Mouse (Mus musculus) E14TG2a.4 (cell line): ENCODE data around the gene Zbed5.
A peak's percentile ranks its signal among the peaks of the same experiment; 100 is the strongest.

ENCODE experiments used
- H3K27me3 ChIP-seq: 2 replicates; pipeline ENCODE4 v1.6.1; 2014; ENCODE audit warnings: low read length, control low read depth; ENCODE audit not compliant: insufficient read depth
- H3K36me3 ChIP-seq: 2 replicates; pipeline ENCODE4 v1.6.1; 2014; ENCODE audit warnings: low read length, control low read depth; ENCODE audit not compliant: insufficient read depth
- H3K4me1 ChIP-seq: replicated peaks from 2 replicates; pipeline ENCODE4 v1.6.1; 2014; ENCODE audit warnings: low read depth, low read length, control low read depth
- H3K4me3 ChIP-seq: replicated peaks from 2 replicates; pipeline ENCODE4 v1.5.1; 2014; ENCODE audit warnings: mild to moderate bottlenecking, low read length
- H3K9me3 ChIP-seq: 2 replicates; pipeline ENCODE4 v1.6.1; 2014; ENCODE audit warnings: low read length, control low read depth
- CTCF ChIP-seq: conservative IDR thresholded peaks from 2 replicates; pipeline ENCODE4 v1.5.1; 2014; ENCODE audit warnings: low read length
- NANOG ChIP-seq: IDR thresholded peaks from 2 replicates; pipeline ENCODE4 v1.6.1; 2014; ENCODE audit warnings: borderline replicate concordance, low read length, mixed read lengths
- POU5F1 ChIP-seq: IDR thresholded peaks from 2 replicates; pipeline ENCODE4 v1.6.1; 2014; ENCODE audit warnings: low read length, borderline replicate concordance

Zbed5 gene

DNA sequence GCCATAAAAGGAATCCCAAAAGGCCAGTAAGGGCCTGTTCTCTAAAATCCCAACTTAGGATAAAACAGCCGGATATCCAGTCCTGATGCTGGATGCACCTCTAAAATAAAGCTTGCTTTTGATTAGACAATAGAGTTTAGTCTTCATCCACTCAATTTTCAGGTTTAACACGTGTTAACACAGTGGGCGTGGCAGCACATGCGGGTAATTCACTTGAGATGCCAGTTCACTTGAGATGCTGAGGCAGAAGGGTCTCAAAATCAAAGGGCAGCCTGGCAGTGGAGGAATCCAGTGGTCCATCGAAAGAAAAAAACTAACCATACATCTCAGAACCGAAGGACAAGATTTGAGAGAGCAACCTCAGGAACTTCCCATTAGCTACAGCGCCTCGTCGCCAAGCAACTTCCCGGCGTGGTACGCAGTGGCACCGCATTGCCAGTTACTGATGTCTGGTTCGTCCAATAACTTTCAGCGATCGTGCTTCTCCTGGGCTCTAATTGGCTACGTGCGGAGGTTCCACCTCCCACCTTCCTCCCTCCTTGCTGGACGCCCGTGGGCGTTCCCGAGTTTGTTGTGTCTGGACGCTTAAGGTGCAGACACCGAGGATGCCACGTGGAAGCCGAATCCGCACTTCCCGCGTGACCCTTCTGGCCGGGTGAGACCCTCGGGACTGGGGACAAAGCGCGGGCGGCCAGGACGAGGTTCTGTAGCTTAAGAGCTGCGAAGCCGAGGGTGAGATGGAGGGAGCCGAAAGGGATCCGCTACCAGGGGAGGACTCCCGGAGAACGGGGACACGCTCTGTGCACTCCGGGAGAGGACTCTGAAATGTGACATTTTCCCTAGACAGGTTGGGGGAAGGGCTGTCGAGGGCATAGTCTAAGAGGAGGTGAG, at the start of gene Zbed5:
TSS of gene Zbed5 (plus strand) at position 526 of the 891 bp plus-strand sequence.
- Histone ChIP-seq H3K36me3 (peaks cover 9% of the 10 kb centered on the region), H3K27me3 (no peaks in the 10 kb centered on the region), H3K9me3 (no peaks in the 10 kb centered on the region), H3K4me1 (peaks cover 28% of the 10 kb centered on the region), H3K4me3 (peak within 1 kb of the TSS; percentile 93)
- TF ChIP-seq POU5F1: no peak
- no peak for TF ChIP-seq NANOG
- no peak for TF ChIP-seq CTCF

- H3K27me3 ChIP-seq: no peaks in the 10 kb centered on the region
- TF ChIP-seq POU5F1 (no peak), NANOG (no peak), CTCF (no peak)
- no peaks in the 10 kb centered on the region for H3K9me3 ChIP-seq
- H3K4me1 ChIP-seq: peaks cover 36% of the 10 kb centered on the region
- H3K36me3 ChIP-seq: peaks cover 36% of the 10 kb centered on the region
- H3K4me3 ChIP-seq: peak within 1 kb of the TSS; percentile 85
These were observed 48.6 kb upstream of the Zbed5 start, which contains the start of gene Sumf2 for GRCm38 (mm10) chr5:129846752-129847557. Gene Sumf2, plus strand, starts transcription at chr5:129846986.

GRCm38 (mm10) chr5:129847558-129847820, 48.0 kb upstream of the Zbed5 start:
- TF ChIP-seq POU5F1 (no peak), NANOG (no peak), CTCF (no peak)
- Histone ChIP-seq H3K9me3 (no peaks in the 10 kb centered on the region), H3K36me3 (peaks cover 41% of the 10 kb centered on the region), H3K27me3 (no peaks in the 10 kb centered on the region), H3K4me3 (peak overlapping the region; percentile 85), H3K4me1 (peaks cover 37% of the 10 kb centered on the region)

DNA sequence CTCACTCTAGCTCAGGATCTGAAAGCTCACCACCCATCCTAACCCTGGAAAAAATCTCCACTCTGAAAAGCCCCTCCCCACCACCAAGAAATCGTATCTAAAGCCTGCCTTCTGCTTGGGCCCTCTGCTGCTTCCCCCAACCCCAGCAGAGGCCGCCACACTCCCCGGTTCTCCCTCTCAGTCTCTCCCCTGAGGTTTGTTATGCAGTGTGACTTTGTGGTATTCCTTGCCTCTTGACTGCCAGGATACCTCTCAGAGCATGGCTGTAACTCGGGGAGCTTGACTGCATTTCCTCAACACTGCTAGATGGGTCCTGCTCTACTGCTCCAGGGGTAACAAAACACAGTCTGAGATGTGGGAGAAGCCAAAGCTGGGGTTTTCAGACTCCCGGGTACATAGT, 40.4 kb upstream of the Zbed5 start:
- Histone ChIP-seq H3K36me3 (peaks cover 87% of the 10 kb centered on the region), H3K4me3 (no peak overlapping the region), H3K27me3 (no peaks in the 10 kb centered on the region), H3K4me1 (peaks cover 32% of the 10 kb centered on the region), H3K9me3 (no peaks in the 10 kb centered on the region)
- TF ChIP-seq CTCF: no peak

DNA sequence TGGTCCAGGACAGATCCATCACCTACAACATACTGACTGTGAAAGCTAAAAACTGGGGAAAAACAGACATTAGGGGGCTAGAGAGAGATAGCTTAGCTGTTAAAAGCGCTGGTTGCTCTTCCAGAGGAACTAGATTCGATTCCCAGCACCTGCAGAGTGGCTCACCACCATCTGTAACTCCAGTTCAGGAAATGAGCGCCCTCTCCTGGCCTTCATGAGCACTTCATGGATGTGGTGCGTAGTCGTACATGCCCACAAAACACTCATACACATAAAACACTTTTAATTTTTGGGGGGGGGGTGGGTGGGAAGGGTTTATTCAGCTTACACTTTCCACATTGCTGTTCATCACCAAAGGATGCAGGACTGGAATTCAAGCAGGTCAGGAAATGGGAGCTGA, 39.1 kb upstream of the Zbed5 start:
- TF ChIP-seq POU5F1 (no peak), NANOG (no peak), CTCF (peak; percentile 27)
- H3K9me3 ChIP-seq: peaks cover 3% of the 10 kb centered on the region; the same call in 1 of the 2 replicates
- peaks cover 94% of the 10 kb centered on the region for H3K36me3 ChIP-seq
- peaks cover 30% of the 10 kb centered on the region for H3K4me1 ChIP-seq
- H3K4me3 ChIP-seq: no peak overlapping the region
- no peaks in the 10 kb centered on the region for H3K27me3 ChIP-seq

- no peaks in the 10 kb centered on the region for H3K27me3 ChIP-seq
- peak overlapping the region; percentile 10; the same call in 1 of the 2 replicates for H3K4me3 ChIP-seq
- TF ChIP-seq CTCF: no peak
- TF ChIP-seq NANOG: no peak
- no peak for TF ChIP-seq POU5F1
- peaks cover 61% of the 10 kb centered on the region for H3K36me3 ChIP-seq
- peaks cover 43% of the 10 kb centered on the region for H3K4me1 ChIP-seq
- H3K9me3 ChIP-seq: peaks cover 13% of the 10 kb centered on the region
These were observed 33.2 kb upstream of the Zbed5 start for GRCm38 (mm10) chr5:129862325-129862724.

GRCm38 (mm10) chr5:129864467-129864866, 31.1 kb upstream of the Zbed5 start:
- peaks cover 42% of the 10 kb centered on the region for H3K36me3 ChIP-seq
- peaks cover 52% of the 10 kb centered on the region for H3K4me1 ChIP-seq
- TF ChIP-seq CTCF: peak; percentile 71
- no peak for TF ChIP-seq NANOG
- TF ChIP-seq POU5F1: no peak
- peak overlapping the region; percentile 48 for H3K4me3 ChIP-seq
- peaks cover 13% of the 10 kb centered on the region for H3K9me3 ChIP-seq
- H3K27me3 ChIP-seq: no peaks in the 10 kb centered on the region

- peak overlapping the region; percentile 13 for H3K4me3 ChIP-seq
- no peak for TF ChIP-seq NANOG
- no peak for TF ChIP-seq CTCF
- TF ChIP-seq POU5F1: no peak
- H3K9me3 ChIP-seq: peaks cover 13% of the 10 kb centered on the region
- H3K27me3 ChIP-seq: no peaks in the 10 kb centered on the region
- H3K36me3 ChIP-seq: peaks cover 28% of the 10 kb centered on the region
- H3K4me1 ChIP-seq: peaks cover 59% of the 10 kb centered on the region
These were observed 29.7 kb upstream of the Zbed5 start for GRCm38 (mm10) chr5:129865841-129866240.
